Mouse (Mus musculus) cerebellum, adult 2 months (tissue): ENCODE measurements around the gene Cpne9.

Source experiments
- CTCF ChIP-seq: fragments of 200-500 bp; IDR thresholded peaks from 2 replicates; pipeline ENCODE4 v1.5.1; 2011; ENCODE audit warnings: low read depth, mild to moderate bottlenecking, control low read depth, low read length, moderate library complexity, borderline replicate concordance; ENCODE audit not compliant: insufficient read depth
- POLR2A ChIP-seq: fragments of 200-500 bp; IDR thresholded peaks from 2 replicates; pipeline ENCODE4 v1.6.1; 2011; ENCODE audit warnings: low read length, control low read depth, borderline replicate concordance; ENCODE audit not compliant: insufficient read depth

DNA sequence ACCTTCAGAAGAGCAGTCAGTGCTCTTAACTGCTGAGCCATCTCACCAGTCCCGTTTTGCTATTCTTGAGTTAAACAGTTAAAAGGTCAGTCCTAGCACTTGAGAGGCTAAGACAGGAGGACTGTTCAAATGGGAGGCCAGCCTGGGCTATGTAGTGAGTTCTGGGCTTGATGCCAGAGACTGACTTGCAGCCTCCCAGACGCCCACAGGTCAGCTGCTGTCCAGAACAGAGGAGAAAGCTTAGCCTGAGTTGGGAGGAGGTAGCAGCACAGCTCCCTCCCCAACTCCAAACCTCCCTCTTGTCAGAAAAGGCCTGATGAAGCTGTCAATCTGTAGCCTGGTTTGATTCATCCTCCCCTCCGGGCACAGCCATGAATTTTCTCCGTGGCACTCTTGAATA is 5.3 kb upstream of the Cpne9 start:
- no peak for TF ChIP-seq POLR2A
- TF ChIP-seq CTCF: no peak
